Mouse (Mus musculus): ENCODE measurements around the gene Trip6.

- no peak for TF ChIP-seq CTCF (IDR thresholded peaks at IDR 0.05)
- no peak for TF ChIP-seq EP300 (IDR thresholded peaks at IDR 0.05)
Observed at GRCm38 (mm10) chr5:137294744-137295093, 19.5 kb downstream of the Trip6 start.

All from lung, postnatal 0 days (tissue).